Mouse (Mus musculus): ENCODE data around the gene Pitx1.

The Pitx1 gene

DNA sequence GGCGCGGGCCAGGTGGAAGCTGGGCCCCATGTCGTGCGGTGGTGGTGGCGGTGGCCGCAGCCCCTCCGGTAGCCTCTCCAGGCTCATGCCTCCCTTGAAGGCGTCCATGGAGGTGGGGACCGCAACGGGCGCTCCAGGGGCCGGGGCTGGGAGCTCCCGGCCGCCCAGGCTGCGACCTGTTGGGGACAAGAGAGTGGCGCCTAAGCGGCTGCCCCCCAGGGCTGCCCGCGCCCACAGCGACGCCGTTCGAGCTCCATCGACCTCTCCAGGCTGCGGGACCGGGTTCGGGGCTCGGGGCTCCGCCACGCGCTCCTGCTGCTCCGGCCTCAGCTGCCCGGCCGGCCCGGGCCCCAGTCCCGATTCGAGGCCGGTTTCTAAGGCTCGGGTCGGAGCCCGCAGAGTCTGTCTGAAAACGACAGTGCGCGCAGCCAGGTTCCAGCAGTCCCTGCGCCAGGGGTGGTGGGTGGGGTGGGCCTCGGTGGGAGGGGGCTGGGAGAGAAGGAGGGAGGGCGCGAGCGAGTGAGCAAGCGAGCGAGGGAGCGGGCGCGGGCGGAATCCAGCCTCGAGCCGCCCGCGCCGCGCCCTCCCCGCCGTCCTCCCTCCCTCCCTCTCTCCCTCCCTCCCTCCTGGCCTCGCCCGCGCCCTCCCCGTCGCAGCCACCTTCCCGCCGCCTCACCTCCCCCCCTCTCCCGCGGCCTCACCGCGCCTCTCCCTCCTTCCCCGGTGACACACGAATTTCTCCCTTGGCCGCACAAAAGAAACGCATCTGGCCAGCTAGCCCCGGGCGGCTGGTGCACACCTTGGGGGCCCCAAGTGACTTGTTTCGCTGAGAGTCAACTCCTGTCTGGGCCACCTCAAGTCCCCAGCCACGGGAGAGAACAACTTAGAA, 4.9 kb downstream of the Pitx1 start:
- DNase-seq (ENCODE audit: low spot score in 2 of 2) = no peak

DNA sequence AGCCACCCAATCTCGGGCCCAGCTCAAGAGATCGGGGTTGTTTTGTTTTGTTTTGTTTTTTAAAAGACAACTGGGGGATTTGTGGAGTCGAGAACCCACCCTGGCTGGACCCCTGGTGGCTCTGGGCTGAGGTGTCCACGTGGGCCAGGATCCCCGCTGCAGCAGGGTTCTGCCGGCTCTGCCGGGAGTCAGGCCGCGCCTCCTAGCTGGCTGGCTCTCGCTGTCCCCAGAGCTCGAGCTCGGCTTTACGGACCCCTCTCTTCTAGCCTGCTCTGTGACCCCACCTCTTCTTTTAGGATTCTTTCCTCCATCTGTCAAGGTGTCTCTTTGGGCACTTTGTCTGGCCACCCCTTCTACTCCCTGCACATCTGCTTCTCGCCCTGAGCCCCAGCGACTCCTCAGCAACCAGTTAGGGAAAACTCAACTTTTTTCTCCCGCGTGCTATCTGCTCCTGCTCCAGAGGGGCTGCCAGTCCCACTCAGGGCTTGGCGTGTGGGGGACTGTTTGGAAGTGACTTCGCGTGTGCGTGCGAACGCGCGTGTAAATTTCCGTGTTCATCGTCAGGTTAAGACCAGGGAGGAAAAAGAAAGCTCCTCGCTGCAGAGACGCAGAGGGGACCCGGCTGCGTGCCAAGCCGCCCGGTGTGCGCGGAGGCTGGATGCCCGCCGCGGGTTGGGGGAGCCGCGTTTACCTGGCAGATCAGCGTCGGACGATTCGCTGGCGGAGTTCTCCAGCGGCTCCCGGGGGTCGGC, 5.7 kb downstream of the Pitx1 start:
- DNase-seq (ENCODE audit: low spot score in 2 of 2) = no peak

DNA sequence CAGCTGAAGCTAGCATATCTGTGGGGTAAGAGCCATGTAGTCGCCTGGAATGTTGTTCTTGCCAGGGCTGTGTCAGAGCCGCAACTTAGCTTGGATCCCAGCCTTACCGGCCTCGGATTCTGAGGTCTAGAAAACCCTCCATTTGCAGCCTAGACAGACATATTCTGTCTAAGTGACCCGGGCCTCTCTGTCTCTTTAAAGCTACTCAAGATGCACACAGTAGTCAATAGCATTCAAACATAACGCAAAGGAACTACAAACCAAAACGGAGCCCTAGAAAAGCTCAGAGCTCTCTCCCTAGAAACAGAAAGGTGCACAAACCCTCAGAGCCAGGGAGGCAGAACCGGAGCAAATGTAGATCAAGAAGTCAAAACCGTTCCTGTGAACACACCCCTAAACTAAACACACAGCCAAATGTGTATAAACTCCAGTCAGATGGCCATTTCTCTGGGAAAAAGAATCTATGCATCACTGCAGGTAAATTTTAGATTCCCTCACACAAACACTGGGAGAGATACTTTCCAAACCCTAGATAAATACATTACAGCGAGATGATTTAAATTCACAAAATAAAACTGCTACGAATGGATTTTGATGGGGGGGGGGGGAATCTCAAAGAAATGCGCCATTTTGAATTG, 6.9 kb downstream of the Pitx1 start:
- DNase-seq (ENCODE audit: low spot score in 2 of 2) = no peak

DNA sequence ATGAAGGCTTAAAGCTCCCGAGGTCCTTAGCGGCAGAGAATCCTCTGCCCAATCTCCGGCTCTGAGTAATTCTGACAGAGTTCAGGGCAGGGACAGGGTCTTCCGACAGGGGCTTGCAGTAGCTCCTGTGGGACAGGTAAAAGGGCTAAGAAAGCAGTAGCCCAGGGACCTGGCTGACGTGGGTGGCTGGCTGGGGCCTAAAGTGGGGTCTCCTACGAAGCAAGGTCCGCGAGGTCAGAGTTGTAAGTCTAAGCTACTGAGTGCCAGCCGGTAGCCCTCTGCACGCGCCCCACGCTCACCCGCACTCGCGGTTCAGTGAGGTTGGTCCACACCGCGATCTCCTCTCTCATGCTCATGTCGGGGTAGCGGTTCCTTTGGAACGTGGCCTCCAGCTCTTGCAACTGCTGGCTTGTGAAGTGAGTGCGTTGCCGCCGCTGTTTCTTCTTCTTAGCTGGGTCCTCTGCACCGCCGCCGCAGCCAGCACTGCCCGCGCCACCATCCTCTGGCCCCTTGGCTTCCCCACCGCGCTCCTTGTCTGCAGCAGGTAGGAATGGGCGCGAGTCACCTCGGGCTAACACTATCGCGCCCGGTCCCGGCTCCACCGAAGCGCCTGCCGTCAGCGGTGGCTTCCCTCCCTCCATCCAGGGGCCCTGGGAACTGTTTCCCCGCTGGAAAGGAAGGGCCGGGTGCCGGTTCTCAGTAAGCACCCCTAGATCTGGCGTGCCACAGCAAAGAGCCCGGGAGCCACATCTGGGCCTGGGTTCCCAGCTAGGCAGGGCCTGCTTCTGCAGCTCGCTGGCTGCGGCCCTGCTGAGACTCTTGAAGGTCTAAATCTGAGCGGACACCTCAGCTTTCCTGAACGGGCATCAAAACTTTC, 7.6 kb downstream of the Pitx1 start:
- no peak for DNase-seq (ENCODE audit: low spot score in 2 of 2)

DNA sequence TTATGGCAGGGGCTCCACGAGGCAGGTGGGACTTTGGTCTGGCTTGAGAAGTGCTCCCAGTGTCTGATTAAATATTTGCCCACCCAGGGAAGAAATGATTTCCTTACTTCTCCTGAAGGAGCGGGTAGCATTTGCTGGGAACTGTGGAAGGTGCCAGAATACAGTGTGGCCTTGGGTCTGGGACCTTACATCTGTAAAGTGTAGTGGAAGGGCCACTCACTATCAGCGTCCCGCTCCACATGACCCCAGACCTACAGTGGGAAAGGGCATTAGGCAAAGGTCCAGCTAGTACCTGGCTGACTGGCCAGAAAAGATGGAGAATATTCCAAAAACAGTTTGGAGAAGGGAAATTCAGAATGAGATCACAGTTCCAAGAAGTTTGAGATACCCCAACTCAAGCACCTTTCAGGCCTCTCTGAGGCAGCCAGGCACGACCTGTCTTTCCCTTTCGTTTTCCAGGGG, 8.3 kb downstream of the Pitx1 start:
- no peak for DNase-seq (ENCODE audit: low spot score in 2 of 2)

DNA sequence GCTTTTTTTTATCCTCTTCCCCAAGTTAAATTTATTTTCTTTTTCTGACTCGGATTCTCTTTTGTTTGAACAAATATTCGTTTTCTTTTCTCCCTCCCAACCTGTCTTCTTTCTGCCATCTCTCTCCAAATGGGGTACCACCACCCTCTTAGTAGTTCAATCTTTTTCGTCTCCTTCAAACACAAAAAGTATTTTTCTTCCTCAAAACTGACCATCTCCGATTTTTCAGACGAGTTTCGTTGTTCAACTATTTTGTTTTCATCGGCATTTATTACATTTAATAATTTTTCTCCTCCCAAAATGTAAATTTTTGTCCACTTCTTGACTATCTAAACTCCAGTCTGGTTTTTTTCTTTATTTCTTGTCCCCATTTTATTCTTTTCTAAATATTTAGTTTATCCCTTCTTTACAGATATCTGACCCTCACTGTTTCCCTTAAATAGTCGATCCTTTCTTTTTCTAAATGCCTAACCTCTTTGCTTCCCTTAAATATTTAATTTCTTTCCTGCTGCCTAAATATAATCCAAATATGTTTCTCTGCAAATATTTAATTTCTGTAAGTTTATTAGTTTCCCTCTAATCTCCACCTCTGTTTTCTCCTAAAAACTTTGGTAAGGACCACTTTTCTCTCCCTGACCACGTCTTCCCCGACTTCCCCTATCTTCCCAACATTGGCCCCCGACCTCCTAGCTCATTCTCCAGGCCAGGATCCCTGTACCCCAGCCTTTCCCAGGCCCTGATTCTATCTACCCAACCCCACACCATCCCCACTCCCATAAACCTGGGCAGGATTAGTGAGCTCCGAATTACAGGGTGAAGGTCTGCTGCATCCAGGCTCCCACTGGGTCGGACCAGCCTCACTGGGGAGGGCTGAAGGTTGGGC, 9.0 kb downstream of the Pitx1 start:
- no peak for DNase-seq (ENCODE audit: low spot score in 2 of 2)

DNA sequence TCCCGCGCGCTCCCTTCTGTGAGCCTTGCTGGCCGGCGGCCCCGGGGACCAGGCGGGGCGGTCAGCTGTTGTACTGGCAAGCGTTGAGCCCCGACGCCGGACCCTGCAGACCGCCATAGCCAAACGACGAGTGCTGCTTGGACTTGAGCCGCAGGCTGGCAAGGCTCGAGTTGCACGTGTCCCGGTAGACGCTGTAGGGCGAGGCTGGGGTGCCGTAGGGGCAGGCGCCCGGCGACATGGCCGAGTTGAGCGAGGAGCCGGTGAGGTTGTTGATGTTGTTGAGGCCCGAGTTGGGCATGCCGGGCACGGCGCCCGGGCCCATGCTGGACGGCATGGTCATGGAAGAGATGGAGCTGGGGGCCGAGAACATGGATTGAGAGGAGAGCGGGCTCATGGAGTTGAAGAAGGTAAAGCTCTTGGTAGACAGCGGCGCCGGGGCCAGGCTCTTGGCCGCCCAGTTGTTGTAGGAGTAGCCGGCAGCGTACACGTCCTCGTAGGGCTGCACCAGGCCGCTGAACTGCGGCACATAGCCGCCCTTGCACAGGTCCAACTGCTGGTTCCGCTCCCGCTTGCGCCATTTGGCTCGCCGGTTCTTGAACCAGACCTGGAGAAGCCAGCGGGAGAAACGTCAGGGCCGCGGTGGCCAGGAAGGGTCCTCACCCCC, 9.9 kb downstream of the Pitx1 start:
- no peak for DNase-seq (ENCODE audit: low spot score in 2 of 2)

DNA sequence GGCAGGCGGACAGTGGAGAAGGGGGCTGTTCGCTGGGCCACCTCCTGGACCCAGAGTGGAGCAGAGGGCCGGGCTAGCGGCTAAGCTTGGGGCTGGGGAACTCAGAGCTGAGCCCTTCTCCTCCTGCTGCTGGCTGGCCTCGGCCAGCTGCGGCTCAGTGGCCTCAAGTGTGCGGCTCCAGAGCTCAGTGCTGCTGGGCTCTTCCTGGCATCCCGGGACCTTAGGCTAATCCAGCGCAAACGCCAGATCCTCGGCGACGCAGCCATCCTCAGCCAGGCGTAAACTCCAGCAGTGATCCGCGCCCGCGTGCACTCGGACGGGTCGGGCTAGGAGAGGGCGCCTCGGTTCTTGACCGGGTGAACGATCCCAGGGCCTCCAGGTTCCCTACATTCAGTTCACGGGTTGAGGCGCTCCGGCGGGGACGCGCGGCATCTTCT, 10.7 kb downstream of the Pitx1 start:
- DNase-seq (ENCODE audit: low spot score in 2 of 2) = no peak

DNA sequence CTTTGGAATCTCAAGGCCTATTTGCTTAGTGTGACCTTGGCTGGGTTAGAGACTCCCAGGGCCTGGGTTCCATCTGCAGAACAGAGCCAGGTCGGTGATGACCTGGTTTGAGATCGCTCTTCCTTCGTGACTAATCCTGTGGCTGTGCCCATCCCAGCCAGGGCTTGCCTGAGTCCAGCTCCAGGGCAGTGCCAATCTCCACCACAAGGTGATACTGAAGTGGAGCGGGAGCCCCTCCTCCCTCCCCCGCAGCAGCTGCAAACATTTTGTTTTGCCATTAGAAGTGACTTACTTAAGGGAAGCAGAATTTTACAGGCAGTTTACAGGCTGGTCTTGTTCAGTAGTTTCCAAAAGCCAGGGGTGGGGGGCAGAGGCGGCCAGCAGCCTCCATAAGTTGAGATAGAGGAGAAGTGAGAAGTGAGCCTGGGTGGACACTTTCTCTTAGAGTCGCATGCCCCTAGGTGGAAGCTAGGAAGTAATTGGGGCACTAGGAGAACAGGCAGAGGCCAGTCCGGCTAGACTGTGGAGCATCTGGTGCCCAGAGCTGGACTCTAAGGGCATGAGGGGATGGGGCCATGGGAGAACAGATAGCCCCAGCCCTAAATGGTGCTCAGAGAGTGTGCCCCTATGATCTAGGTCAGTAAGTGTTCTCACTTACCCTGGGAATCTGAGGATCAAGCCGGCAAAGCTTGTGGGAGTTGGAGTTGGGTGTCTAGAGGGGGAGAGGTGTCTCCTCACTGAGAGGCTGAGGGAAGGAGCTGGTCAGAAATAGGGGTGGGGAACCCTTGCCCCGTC, 11.6 kb downstream of the Pitx1 start:
- no peak for DNase-seq (ENCODE audit: low spot score in 2 of 2)

DNA sequence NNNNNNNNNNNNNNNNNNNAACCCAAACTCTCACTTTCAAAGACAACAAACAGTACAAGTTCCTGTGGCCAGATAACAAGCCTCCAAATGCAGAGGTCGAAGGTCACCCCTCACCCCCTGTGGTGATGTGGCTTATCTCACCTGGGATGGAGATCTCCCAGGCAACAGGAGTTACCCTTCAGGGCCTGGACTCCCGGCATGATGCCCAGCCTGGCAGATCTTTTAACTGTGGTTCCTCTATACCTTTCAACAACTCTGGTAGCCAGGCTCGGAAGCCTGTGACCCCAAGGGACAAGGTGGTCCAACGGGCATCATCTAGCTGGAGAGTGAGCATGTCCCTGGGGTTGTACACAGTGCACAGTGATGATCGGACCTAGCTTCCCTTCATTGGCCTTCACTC, 13.5 kb downstream of the Pitx1 start:
- no peak for DNase-seq (ENCODE audit: low spot score in 2 of 2)

DNA sequence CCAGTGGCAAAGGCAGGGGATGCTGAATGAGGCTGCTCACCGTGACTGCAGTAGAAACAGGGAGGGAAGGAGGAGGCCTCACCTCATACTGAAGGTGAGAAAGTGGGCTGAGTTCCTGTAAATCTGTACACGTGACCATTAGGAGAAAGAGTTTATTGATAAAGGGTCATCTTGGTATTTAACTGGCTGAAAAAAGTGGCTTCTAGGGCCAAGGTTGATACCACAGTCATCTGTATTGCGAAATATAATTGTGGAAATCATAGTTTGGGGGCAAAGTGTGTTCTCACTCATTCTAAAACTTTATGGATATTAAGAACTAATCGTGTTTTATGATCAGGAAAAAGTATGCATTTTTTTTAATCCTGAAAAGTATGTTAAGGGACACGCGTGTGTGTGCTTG, 21.2 kb downstream of the Pitx1 start:
- no peak for DNase-seq (ENCODE audit: low spot score in 2 of 2)

DNA sequence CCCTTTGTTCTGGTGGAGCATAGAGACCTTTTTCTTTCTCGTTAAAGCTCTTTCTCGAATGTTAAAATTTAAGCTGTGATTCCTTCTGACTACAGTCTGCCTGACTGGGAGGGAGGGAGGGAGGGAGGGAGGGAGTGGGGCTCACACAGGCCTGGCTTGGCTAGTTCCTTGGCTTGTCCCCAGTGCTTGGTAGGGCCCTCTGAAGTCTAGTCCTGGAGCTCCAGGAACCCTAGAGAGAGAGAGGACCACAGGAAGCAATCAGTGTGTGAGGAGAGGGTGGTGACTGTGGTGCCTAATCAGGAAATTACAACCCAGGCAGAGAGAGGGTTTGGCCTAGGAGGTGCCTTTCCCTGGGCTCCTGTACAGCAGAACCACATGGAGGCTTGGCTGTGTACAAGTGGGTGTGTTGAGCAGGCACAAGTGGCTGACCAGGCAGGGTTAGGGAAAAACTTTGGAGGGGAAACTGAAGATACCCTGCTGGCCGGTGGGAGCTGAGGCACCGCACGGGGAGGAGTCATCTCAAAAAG, 22.4 kb downstream of the Pitx1 start:
- no peak for DNase-seq (ENCODE audit: low spot score in 2 of 2)

DNA sequence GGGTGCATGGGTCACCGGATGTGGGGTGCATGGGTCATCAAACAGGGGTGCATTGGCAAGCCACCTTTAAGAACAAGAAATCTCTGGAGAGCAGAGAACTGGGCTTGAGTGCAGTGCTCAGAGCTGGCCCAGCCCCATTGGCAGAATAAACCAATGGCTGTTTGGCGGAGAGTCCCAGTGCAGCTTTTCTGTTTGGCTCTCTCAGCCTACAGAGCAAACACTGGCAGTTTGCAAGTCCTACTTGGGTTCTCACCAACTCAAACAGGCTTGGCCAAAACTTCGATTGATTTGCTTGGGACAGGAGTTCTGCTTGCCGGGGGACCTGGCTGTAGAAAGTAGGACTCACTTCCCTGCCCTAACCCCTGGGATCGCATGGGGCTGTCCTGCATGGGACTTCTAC, 25.0 kb downstream of the Pitx1 start:
- DNase-seq (ENCODE audit: low spot score in 2 of 2) = no peak

DNA sequence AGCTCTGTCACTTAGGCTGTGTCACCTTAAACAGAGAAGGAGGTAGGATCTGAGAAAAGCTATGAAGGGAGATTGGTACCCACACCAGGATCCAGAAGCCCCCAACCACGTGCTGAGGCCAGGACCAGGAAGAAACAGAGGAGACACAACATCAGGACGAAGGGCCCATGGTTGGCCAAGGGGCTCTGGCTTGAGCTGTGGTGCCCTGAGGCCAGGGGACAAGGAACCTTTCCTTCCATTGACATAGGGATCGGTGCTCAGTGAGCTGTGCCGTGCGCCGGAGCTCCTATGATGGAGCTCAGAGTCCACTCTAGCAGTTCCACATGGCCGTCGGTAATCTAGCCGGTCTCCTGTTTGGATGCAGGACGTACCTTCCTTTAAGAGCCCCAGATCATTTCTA, 26.3 kb downstream of the Pitx1 start:
- DNase-seq (ENCODE audit: low spot score in 2 of 2) = no peak

DNA sequence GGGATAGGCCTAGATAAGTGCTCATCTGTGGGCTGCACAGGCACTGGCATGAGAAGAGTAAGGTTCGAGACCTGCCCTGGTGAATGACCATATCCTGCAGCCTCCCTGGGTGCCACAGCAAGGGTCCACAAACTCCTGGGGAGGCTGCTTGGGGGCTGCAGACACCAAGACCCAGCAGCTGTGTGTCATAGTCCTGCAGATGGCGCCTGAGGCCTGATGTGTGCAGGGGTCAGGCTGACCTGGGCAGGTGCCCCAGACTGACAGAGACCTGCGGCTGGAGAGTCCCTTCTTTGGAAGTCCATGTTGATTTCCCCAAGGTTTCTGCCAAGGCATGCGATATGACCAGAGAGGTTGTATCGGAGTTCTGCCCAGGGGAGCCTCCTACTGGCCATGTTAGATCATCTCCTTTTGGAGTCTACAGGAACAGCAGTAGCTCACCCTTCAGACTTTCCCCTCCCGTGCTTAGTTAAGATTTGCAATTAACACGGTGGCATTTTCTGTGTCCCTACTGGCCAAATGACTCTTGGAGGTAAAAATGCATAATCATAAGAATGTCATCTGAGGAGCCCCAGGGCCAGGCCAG, 26.9 kb downstream of the Pitx1 start:
- DNase-seq (ENCODE audit: low spot score in 2 of 2) = no peak

DNA sequence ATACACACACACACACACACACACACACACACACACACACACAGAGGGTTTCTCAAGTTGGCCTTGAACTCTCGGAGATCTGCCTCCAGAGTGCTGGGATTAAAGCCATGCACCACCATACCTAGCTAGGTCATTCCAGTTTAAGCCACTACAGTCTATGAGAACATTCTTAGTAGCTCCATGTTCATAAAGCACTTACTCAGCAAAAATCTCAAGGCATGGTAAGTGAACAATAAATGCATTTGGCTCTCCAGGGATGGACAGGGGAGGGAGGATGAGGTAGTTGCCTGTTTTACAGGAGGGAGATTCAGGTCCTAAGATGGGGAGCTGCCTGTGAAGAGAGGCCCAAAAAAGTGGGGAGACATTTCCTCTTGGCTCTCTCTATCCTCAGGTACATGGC, 32.0 kb downstream of the Pitx1 start:
- DNase-seq (ENCODE audit: low spot score in 2 of 2) = no peak

DNA sequence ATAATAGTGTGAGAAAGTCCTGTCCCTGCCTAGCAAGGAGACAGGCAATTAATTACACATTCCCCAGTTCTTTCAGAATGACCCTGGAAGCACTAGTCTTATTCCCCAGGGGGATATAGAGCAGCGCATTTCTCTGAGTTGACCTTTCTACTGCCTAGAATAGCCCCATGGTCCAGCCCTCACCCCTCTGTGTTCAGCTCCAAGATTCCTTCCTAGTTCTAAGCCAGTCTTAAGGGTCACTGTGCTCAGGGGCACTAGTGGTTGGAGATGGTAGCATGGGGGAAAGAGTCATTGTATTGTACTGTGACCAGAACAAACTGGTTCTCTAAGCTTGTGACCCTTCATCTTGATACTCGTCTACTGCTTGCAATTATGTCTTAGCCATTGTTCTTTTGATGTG, 34.7 kb downstream of the Pitx1 start:
- DNase-seq (ENCODE audit: low spot score in 2 of 2) = no peak

DNA sequence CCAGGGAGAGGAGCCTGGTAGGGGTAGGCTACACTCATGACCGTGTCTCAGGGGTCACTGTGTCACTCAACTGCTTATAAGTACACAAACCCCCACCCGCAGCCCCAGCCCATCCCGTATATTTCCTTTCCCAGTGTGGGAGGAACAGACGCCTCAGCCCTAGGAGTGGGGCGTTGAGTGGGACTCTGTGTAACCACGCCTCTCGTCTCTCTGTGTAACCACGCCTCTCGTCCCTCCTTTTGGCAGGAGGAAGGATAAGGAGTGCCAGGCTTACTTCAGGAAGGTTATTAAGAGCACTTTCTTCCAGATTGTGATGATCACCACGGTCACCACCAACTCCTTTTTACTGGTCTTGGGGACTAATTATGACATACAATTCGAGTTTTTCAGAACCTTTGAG, 49.9 kb downstream of the Pitx1 start:
- no peak for DNase-seq (ENCODE audit: low spot score in 2 of 2)

DNA sequence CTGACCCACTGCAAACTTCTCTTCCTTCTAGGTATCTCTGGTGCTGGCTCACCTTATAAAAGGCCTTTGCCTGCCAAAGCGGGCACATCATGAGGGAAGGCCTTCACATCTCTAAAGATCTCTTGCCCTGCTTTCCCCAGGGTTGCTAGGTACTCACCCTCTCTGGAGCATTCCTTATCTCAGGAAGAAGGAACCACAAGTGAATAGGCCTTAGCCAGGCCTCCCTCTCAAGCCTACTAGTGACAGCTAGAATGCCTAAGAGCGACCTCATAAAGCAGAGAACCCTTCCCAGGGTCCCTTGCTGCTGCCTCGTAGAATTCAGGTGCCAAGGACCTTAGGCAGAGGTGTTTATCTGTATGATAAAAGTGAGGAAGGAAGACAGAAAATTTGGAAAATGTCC, 51.7 kb downstream of the Pitx1 start, which contains the start of gene Catsper3:
Gene Catsper3, plus strand, starts transcription at position 301 of the 400 bp plus-strand sequence.
- no peak for DNase-seq (ENCODE audit: low spot score in 2 of 2)

Measured in right cerebral cortex, postnatal 36 days (tissue).